Mouse (Mus musculus) limb, embryonic 10.5 days (tissue): ENCODE data around the gene Wdr37. TPM values are rescaled to one million over a fixed set of nuclear protein-coding genes. Genes with fewer than 3 reads are reported as not detected.

Experiments used
- DNase-seq: peaks from one replicate; pipeline ENCODE4 v3.0.0-alpha.2; 2017; ENCODE audit warnings: low spot score
- H3K27ac ChIP-seq: fragments of 300-500 bp; sonication (generic); 2 replicates; pipeline ENCODE4 v1.5.1; 2016; ENCODE audit warnings: mild to moderate bottlenecking
- H3K27me3 ChIP-seq: fragments of 300-500 bp; sonication (generic); 2 replicates; pipeline ENCODE4 v1.6.1; 2016; ENCODE audit warnings: low read depth, mild to moderate bottlenecking; ENCODE audit not compliant: poor library complexity, severe bottlenecking
- H3K36me3 ChIP-seq: fragments of 300-500 bp; sonication (generic); 2 replicates; pipeline ENCODE4 v1.6.1; 2016; ENCODE audit warnings: mild to moderate bottlenecking, moderate library complexity
- H3K4me1 ChIP-seq: fragments of 300-500 bp; sonication (generic); 2 replicates; pipeline ENCODE4 v1.6.1; 2016
- H3K4me3 ChIP-seq: fragments of 300-500 bp; sonication (generic); 2 replicates; pipeline ENCODE4 v1.5.1; 2016; ENCODE audit warnings: mild to moderate bottlenecking, moderate library complexity
- H3K9me3 ChIP-seq: fragments of 300-500 bp; sonication (generic); replicated peaks from 2 replicates; pipeline ENCODE4 v1.6.1; 2016; ENCODE audit warnings: mild to moderate bottlenecking
- WGBS: fragments of 180-500 bp; shearing (Covaris S2); methylation state at CpG from one replicate; pipeline ENCODE4 v1.1.7; 2016; 5-methylcytosine and 5-hydroxymethylcytosine counted together
- polyA plus RNA-seq: library from polyadenylated mRNA; unstranded; fragments of >200 nt; fragmentation: Nextera tagmentation; extraction: Ambion mirVana; gene quantifications from 2 replicates; pipeline ENCODE4 v1.2.1, GENCODE M21; 2016

Wdr37 gene
- polyA plus RNA-seq, 1 experiment from 2014 or later, result 25.3 TPM

GRCm38 (mm10) chr13:8834573-8834972 lies 37.1 kb downstream of the Wdr37 start:
- Histone ChIP-seq H3K36me3 (peaks cover 88% of the 10 kb centered on the region), H3K27ac (no peak overlapping the region), H3K9me3 (no peaks in the 10 kb centered on the region), H3K4me1 (no peaks in the 10 kb centered on the region), H3K27me3 (no peaks in the 10 kb centered on the region), H3K4me3 (no peak overlapping the region)
- 97% methylated on average over 5 of the region's 5 CpGs for WGBS
- DNase-seq, result no peak

GRCm38 (mm10) chr13:8831546-8832251 lies 40.0 kb downstream of the Wdr37 start:
- Histone ChIP-seq H3K36me3 (peaks cover 90% of the 10 kb centered on the region), H3K27ac (no peak overlapping the region), H3K4me1 (no peaks in the 10 kb centered on the region), H3K9me3 (no peaks in the 10 kb centered on the region), H3K4me3 (no peak overlapping the region), H3K27me3 (no peaks in the 10 kb centered on the region)
- no peak for DNase-seq
- 91% methylated on average over 7 of the region's 7 CpGs for WGBS

GRCm38 (mm10) chr13:8830696-8831095 lies 41.0 kb downstream of the Wdr37 start:
- H3K27me3 ChIP-seq, result no peaks in the 10 kb centered on the region
- no peaks in the 10 kb centered on the region for H3K4me1 ChIP-seq
- DNase-seq, result no peak
- H3K36me3 ChIP-seq, result peaks cover 83% of the 10 kb centered on the region
- no peak overlapping the region for H3K4me3 ChIP-seq
- H3K9me3 ChIP-seq, result no peaks in the 10 kb centered on the region
- H3K27ac ChIP-seq, result no peak overlapping the region

- 86% methylated on average over 5 of the region's 5 CpGs for WGBS
- Histone ChIP-seq H3K27ac (no peak overlapping the region), H3K27me3 (no peaks in the 10 kb centered on the region), H3K4me3 (no peak overlapping the region), H3K36me3 (peaks cover 77% of the 10 kb centered on the region), H3K9me3 (no peaks in the 10 kb centered on the region), H3K4me1 (no peaks in the 10 kb centered on the region)
- no peak for DNase-seq
These were observed 41.9 kb downstream of the Wdr37 start for GRCm38 (mm10) chr13:8829784-8830183.

GRCm38 (mm10) chr13:8828946-8829345 lies 42.8 kb downstream of the Wdr37 start:
- H3K9me3 ChIP-seq, result no peaks in the 10 kb centered on the region
- no peaks in the 10 kb centered on the region for H3K4me1 ChIP-seq
- peaks cover 69% of the 10 kb centered on the region for H3K36me3 ChIP-seq
- H3K27ac ChIP-seq, result no peak overlapping the region
- DNase-seq, result no peak
- H3K27me3 ChIP-seq, result no peaks in the 10 kb centered on the region
- no peak overlapping the region for H3K4me3 ChIP-seq
- 100% methylated on average over 1 of the region's 1 CpGs for WGBS

GRCm38 (mm10) chr13:8823546-8823945 lies 48.2 kb downstream of the Wdr37 start:
- H3K27me3 ChIP-seq, result no peaks in the 10 kb centered on the region
- peaks cover 68% of the 10 kb centered on the region for H3K36me3 ChIP-seq
- WGBS, result 92% methylated on average over 8 of the region's 8 CpGs
- no peak overlapping the region for H3K27ac ChIP-seq
- no peaks in the 10 kb centered on the region for H3K4me1 ChIP-seq
- H3K9me3 ChIP-seq, result no peaks in the 10 kb centered on the region
- H3K4me3 ChIP-seq, result no peak overlapping the region
- DNase-seq, result no peak

GRCm38 (mm10) chr13:8823120-8823519 lies 48.6 kb downstream of the Wdr37 start:
- no peak overlapping the region for H3K4me3 ChIP-seq
- 89% methylated on average over 6 of the region's 6 CpGs for WGBS
- peaks cover 68% of the 10 kb centered on the region for H3K36me3 ChIP-seq
- no peaks in the 10 kb centered on the region for H3K27me3 ChIP-seq
- H3K9me3 ChIP-seq, result no peaks in the 10 kb centered on the region
- H3K4me1 ChIP-seq, result no peaks in the 10 kb centered on the region
- DNase-seq, result no peak
- no peak overlapping the region for H3K27ac ChIP-seq

GRCm38 (mm10) chr13:8822201-8822600 lies 49.5 kb downstream of the Wdr37 start:
- peaks cover 70% of the 10 kb centered on the region for H3K36me3 ChIP-seq
- DNase-seq, result no peak
- WGBS, result 97% methylated on average over 4 of the region's 4 CpGs
- no peak overlapping the region for H3K27ac ChIP-seq
- no peaks in the 10 kb centered on the region for H3K27me3 ChIP-seq
- no peaks in the 10 kb centered on the region for H3K9me3 ChIP-seq
- H3K4me1 ChIP-seq, result no peaks in the 10 kb centered on the region
- H3K4me3 ChIP-seq, result no peak overlapping the region

- DNase-seq, result no peak
- Histone ChIP-seq H3K4me1 (no peaks in the 10 kb centered on the region), H3K4me3 (no peak overlapping the region), H3K9me3 (no peaks in the 10 kb centered on the region), H3K36me3 (peaks cover 22% of the 10 kb centered on the region), H3K27ac (no peak overlapping the region), H3K27me3 (no peaks in the 10 kb centered on the region)
- 97% methylated on average over 2 of the region's 2 CpGs for WGBS
These were observed 65.8 kb downstream of the Wdr37 start for GRCm38 (mm10) chr13:8805931-8806330.

GRCm38 (mm10) chr13:8800576-8800975 lies 71.1 kb downstream of the Wdr37 start:
- no peaks in the 10 kb centered on the region for H3K27me3 ChIP-seq
- DNase-seq, result no peak
- WGBS, result 84% methylated on average over 6 of the region's 6 CpGs

GRCm38 (mm10) chr13:8793217-8793616 lies 78.5 kb downstream of the Wdr37 start:
- WGBS, result 85% methylated on average over 8 of the region's 8 CpGs
- no peak overlapping the region for H3K27ac ChIP-seq

More at GRCm38 (mm10) chr13:8800576-8800975, 71.1 kb downstream of the Wdr37 start:
- no peak overlapping the region for H3K27ac ChIP-seq
- H3K9me3 ChIP-seq, result no peaks in the 10 kb centered on the region
- H3K4me1 ChIP-seq, result no peaks in the 10 kb centered on the region
- H3K4me3 ChIP-seq, result no peak overlapping the region
- H3K36me3 ChIP-seq, result peaks cover 20% of the 10 kb centered on the region

GRCm38 (mm10) chr13:8785185-8785584 lies 86.5 kb downstream of the Wdr37 start:
- Histone ChIP-seq H3K27ac (no peak overlapping the region), H3K9me3 (no peaks in the 10 kb centered on the region), H3K36me3 (no peaks in the 10 kb centered on the region), H3K4me3 (no peak overlapping the region), H3K4me1 (peaks cover 11% of the 10 kb centered on the region), H3K27me3 (no peaks in the 10 kb centered on the region)
- DNase-seq, result peak; percentile 63
- 49% methylated on average over 9 of the region's 9 CpGs for WGBS

More at GRCm38 (mm10) chr13:8793217-8793616, 78.5 kb downstream of the Wdr37 start:
- H3K4me1 ChIP-seq, result no peaks in the 10 kb centered on the region
- H3K36me3 ChIP-seq, result no peaks in the 10 kb centered on the region
- DNase-seq, result no peak
- no peaks in the 10 kb centered on the region for H3K27me3 ChIP-seq
- H3K9me3 ChIP-seq, result no peaks in the 10 kb centered on the region
- no peak overlapping the region for H3K4me3 ChIP-seq

- H3K4me1 ChIP-seq, result peaks cover 11% of the 10 kb centered on the region
- H3K4me3 ChIP-seq, result no peak overlapping the region
- DNase-seq, result no peak
- no peak overlapping the region for H3K27ac ChIP-seq
- H3K9me3 ChIP-seq, result no peaks in the 10 kb centered on the region
- H3K36me3 ChIP-seq, result no peaks in the 10 kb centered on the region
- WGBS, result 80% methylated on average over 14 of the region's 14 CpGs
- H3K27me3 ChIP-seq, result no peaks in the 10 kb centered on the region
These were observed 87.2 kb downstream of the Wdr37 start for GRCm38 (mm10) chr13:8784308-8785061.
